Mouse (Mus musculus): ENCODE results near the gene Thsd7b.

DNA sequence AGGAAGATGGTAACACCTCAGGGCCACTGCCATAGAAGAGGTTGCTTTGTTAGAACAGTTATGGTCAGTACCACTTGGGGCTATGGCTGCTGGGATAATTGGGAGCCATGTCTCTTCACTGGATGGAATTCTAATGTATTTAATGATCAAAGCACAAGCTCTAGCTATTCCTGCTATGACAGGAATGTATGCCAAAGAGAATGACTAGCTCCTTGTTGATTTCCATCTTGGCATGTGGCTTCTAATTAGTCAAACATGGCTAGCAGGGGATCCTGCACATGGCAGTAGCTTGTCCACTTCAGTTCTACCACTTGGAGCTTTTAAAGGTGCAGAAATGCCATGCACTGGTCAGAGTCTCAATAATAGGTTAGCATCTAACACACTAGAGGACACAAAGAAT is 781.9 kb downstream of the Thsd7b start:
- TF ChIP-seq CTCF (IDR thresholded peaks at IDR 0.05; ENCODE audit: control insufficient read depth, insufficient read depth, insufficient read length) (no peak), MYOD1 (IDR thresholded peaks at IDR 0.05; ENCODE audit: control insufficient read depth, insufficient read length, low read depth) (no peak), USF1 (IDR thresholded peaks at IDR 0.05; ENCODE audit: low read depth) (no peak), MAX (IDR thresholded peaks at IDR 0.05) (no peak)

Measured in C2C12 (cell line).